Mouse (Mus musculus): ENCODE results near the gene Ankrd34a.

- TF ChIP-seq EP300 (optimal IDR thresholded peaks at IDR 0.05): no peak
- no peak for TF ChIP-seq CTCF (IDR thresholded peaks at IDR 0.05; ENCODE audit: low read depth)
Observed at GRCm38 (mm10) chr3:96636448-96636847, 40.0 kb downstream of the Ankrd34a start.

All from stomach, postnatal 0 days (tissue).